Mouse (Mus musculus) CH12.LX (cell line): ENCODE measurements at regions not wholly inside any gene's neighbourhood (a gene's known extent, or its start where the extent isn't known, plus 50 kb on each side); places are given as distances from the start of the nearest gene placed in this dataset.

Experiments
- DNase-seq: peaks from one replicate; pipeline ENCODE4 v3.0.0-alpha.2; 2013; ENCODE audit errors: extremely low read depth
- H3K27ac ChIP-seq: 2 replicates; pipeline ENCODE4 v1.5.1; 2012; ENCODE audit warnings: low read depth, mild to moderate bottlenecking, control low read depth, moderate library complexity; ENCODE audit not compliant: insufficient read depth
- H3K27me3 ChIP-seq: replicated peaks from 2 replicates; pipeline ENCODE3; 2012; ENCODE audit warnings: inconsistent platforms
- H3K36me3 ChIP-seq, 2 experiments: replicated peaks in 1 of 2; 2 replicates each; pipeline versions ENCODE3 to v1.6.1; 2012; ENCODE audit warnings: inconsistent platforms in 1 of 2, low read length in 1 of 2, mild to moderate bottlenecking in 1 of 2, mixed read lengths in 1 of 2, moderate library complexity in 1 of 2; ENCODE audit not compliant: control insufficient read depth in 1 of 2, insufficient read depth in 1 of 2
- H3K4me1 ChIP-seq, 2 experiments: 2 replicates each; pipeline ENCODE4 v1.6.1; 2012; ENCODE audit warnings: inconsistent platforms in 1 of 2, moderate library complexity in 1 of 2; ENCODE audit not compliant: insufficient read depth in 2 of 2, control insufficient read depth in 1 of 2
- H3K4me2 ChIP-seq: 2 replicates; pipeline ENCODE4 v1.6.1; 2012; ENCODE audit warnings: low read depth, mild to moderate bottlenecking, control low read depth; ENCODE audit not compliant: poor library complexity, insufficient read depth, severe bottlenecking
- H3K4me3 ChIP-seq, 3 experiments: fragments of 150-350 bp in 1 of 3; sonication (generic) in 1 of 3; replicated peaks in 1 of 3; 2 replicates each; pipeline versions ENCODE3 to v1.5.1; 2011 to 2012; ENCODE audit warnings: low read depth in 2 of 3, low read length in 2 of 3, mild to moderate bottlenecking in 2 of 3, moderate library complexity in 2 of 3, control low read depth in 1 of 3, improper control_type of control experiment in 1 of 3, inconsistent platforms in 1 of 3, mixed read lengths in 1 of 3; ENCODE audit not compliant: poor library complexity in 1 of 3
- H3K79me2 ChIP-seq: replicated peaks from 2 replicates; pipeline ENCODE4 v1.6.1; 2012; ENCODE audit warnings: mild to moderate bottlenecking, moderate library complexity; ENCODE audit not compliant: control insufficient read depth, poor library complexity, insufficient read depth, severe bottlenecking; ENCODE audit errors: extremely low read depth
- H3K9ac ChIP-seq: 2 replicates; pipeline ENCODE4 v1.6.1; 2012; ENCODE audit warnings: low read depth, mild to moderate bottlenecking, control low read depth, moderate library complexity; ENCODE audit not compliant: insufficient read depth
- H3K9me3 ChIP-seq: replicated peaks from 2 replicates; pipeline ENCODE3; 2012; ENCODE audit warnings: low read length, inconsistent platforms, mixed read lengths
- CTCF ChIP-seq, 2 experiments: IDR thresholded peaks in 1 of 2; conservative IDR thresholded peaks in 1 of 2; 2 replicates each; pipeline ENCODE4 v1.5.1; 2011 to 2012; ENCODE audit warnings: low read depth in 2 of 2, low read length in 2 of 2, improper control_type of control experiment in 1 of 2, inconsistent platforms in 1 of 2, mild to moderate bottlenecking in 1 of 2, moderate library complexity in 1 of 2
- ELF1 ChIP-seq: IDR thresholded peaks from 2 replicates; pipeline ENCODE4 v1.6.1; 2014; ENCODE audit warnings: low read depth, mild to moderate bottlenecking, inconsistent platforms, low read length, improper control_type of control experiment
- ETS1 ChIP-seq: conservative IDR thresholded peaks from 2 replicates; pipeline ENCODE4 v1.6.1; 2012; ENCODE audit warnings: low read depth, mild to moderate bottlenecking, inconsistent platforms, low read length, improper control_type of control experiment, moderate library complexity
- GABPA ChIP-seq: IDR thresholded peaks from 2 replicates; pipeline ENCODE4 v1.6.1; 2012; ENCODE audit warnings: low read depth, low read length, improper control_type of control experiment, inconsistent platforms; ENCODE audit not compliant: insufficient replicate concordance
- HCFC1 ChIP-seq: IDR thresholded peaks from 2 replicates; pipeline ENCODE4 v1.6.1; 2012; ENCODE audit warnings: low read depth, mild to moderate bottlenecking, inconsistent platforms, low read length, improper control_type of control experiment
- IRF4 ChIP-seq: IDR thresholded peaks from 2 replicates; pipeline ENCODE4 v1.6.1; 2014; ENCODE audit warnings: low read depth, mild to moderate bottlenecking, inconsistent platforms, low read length, improper control_type of control experiment
- JUN ChIP-seq: IDR thresholded peaks from 2 replicates; pipeline ENCODE4 v1.6.1; 2011; ENCODE audit warnings: low read depth, mild to moderate bottlenecking, low read length, improper control_type of control experiment, moderate library complexity; ENCODE audit not compliant: insufficient read depth
- MAFK ChIP-seq: IDR thresholded peaks from 2 replicates; pipeline ENCODE4 v1.6.1; 2011; ENCODE audit warnings: low read length, improper control_type of control experiment; ENCODE audit not compliant: insufficient replicate concordance
- MAZ ChIP-seq: IDR thresholded peaks from 2 replicates; pipeline ENCODE4 v1.6.1; 2012; ENCODE audit warnings: low read depth, mild to moderate bottlenecking, inconsistent platforms, low read length, improper control_type of control experiment, moderate library complexity
- MEF2A ChIP-seq: IDR thresholded peaks from 2 replicates; pipeline ENCODE4 v1.6.1; 2014; ENCODE audit warnings: low read depth, mild to moderate bottlenecking, inconsistent platforms, low read length, improper control_type of control experiment, borderline replicate concordance
- MXI1 ChIP-seq: IDR thresholded peaks from 2 replicates; pipeline ENCODE4 v1.6.1; 2011; ENCODE audit warnings: mild to moderate bottlenecking, low read depth, low read length, improper control_type of control experiment
- MYC ChIP-seq: IDR thresholded peaks from 2 replicates; pipeline ENCODE4 v1.6.1; 2011; ENCODE audit warnings: low read depth, mild to moderate bottlenecking, improper control_type of control experiment, low read length
- NRF1 ChIP-seq: IDR thresholded peaks from 2 replicates; pipeline ENCODE4 v1.6.1; 2014; ENCODE audit warnings: low read depth, mild to moderate bottlenecking, inconsistent platforms, low read length, improper control_type of control experiment, moderate library complexity
- PAX5 ChIP-seq: IDR thresholded peaks from 2 replicates; pipeline ENCODE4 v1.6.1; 2012; ENCODE audit warnings: low read length, inconsistent platforms, mixed read lengths
- POLR2AphosphoS2 ChIP-seq: IDR thresholded peaks from 2 replicates; pipeline ENCODE4 v1.6.1; 2011; ENCODE audit warnings: low read depth, low read length, improper control_type of control experiment
- RAD21 ChIP-seq: IDR thresholded peaks from 2 replicates; pipeline ENCODE4 v1.6.1; 2011; ENCODE audit warnings: low read depth, mild to moderate bottlenecking, low read length, improper control_type of control experiment, moderate library complexity
- RCOR1 ChIP-seq: conservative IDR thresholded peaks from 2 replicates; pipeline ENCODE4 v1.6.1; 2012; ENCODE audit warnings: low read depth, mild to moderate bottlenecking, inconsistent platforms, low read length, improper control_type of control experiment
- TBP ChIP-seq: conservative IDR thresholded peaks from 2 replicates; pipeline ENCODE4 v1.6.1; 2011; ENCODE audit warnings: low read depth, low read length, improper control_type of control experiment
- TCF12 ChIP-seq: IDR thresholded peaks from 2 replicates; pipeline ENCODE4 v1.6.1; 2014; ENCODE audit warnings: low read depth, mild to moderate bottlenecking, inconsistent platforms, low read length, improper control_type of control experiment
- USF1 ChIP-seq: IDR thresholded peaks from 2 replicates; pipeline ENCODE4 v1.6.1; 2014; ENCODE audit warnings: low read depth, mild to moderate bottlenecking, inconsistent platforms, low read length, improper control_type of control experiment
- USF2 ChIP-seq: conservative IDR thresholded peaks from 2 replicates; pipeline ENCODE4 v1.6.1; 2011; ENCODE audit warnings: low read depth, low read length, improper control_type of control experiment
- ZKSCAN1 ChIP-seq: IDR thresholded peaks from 2 replicates; pipeline ENCODE4 v1.6.1; 2012; ENCODE audit warnings: low read depth, inconsistent platforms, low read length, improper control_type of control experiment, borderline replicate concordance
- ZMIZ1 ChIP-seq: IDR thresholded peaks from 2 replicates; pipeline ENCODE4 v1.6.1; 2012; ENCODE audit warnings: low read depth, mild to moderate bottlenecking, inconsistent platforms, low read length, improper control_type of control experiment
- ZNF384 ChIP-seq: IDR thresholded peaks from 2 replicates; pipeline ENCODE4 v1.6.1; 2012; ENCODE audit warnings: low read depth, low read length, improper control_type of control experiment, inconsistent platforms
- dilution Hi-C: fragments of 300-500 bp; cut with MboI; formaldehyde crosslinking; loops from 2 replicates; pipeline ENCODE4 v1.14.3; 2020; ENCODE audit warnings: low sequenced_read_pairs; ENCODE audit not compliant: extremely low pct_unique_long_range_greater_than_20kb, extremely low pct_ligation_motif_present
- in situ Hi-C: fragments of 300-500 bp; cut with MboI; formaldehyde crosslinking; loops from 3 replicates; pipeline ENCODE4 v1.14.3; 2019; ENCODE audit warnings: low sequenced_read_pairs, low pct_ligation_motif_present, low pct_unique_long_range_greater_than_20kb, mixed read lengths

DNA sequence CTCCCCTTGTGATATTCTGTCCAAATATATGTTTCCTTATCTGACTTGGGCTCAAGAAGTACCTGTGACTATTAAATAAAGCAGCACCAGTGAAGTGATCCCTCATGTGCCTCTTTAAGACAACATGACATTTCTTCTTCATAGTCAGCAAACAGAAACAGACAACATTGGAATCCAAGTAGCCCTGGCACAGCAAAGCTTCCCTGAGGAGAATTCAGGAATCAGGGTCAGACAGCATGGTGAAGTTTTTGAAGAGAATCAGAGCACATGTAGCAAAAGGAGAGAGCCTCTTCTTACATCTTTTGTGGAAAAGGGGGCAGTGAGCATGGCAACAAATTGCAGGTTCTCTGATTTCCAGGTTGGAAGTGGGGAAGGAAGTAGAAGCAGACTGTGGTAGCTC lies 136.3 kb upstream of the Brinp3 start:
- Histone ChIP-seq H3K79me2 (no peaks in the 10 kb centered on the region), H3K27ac (no peak overlapping the region), H3K4me3 (no peak overlapping the region), H3K9ac (no peak overlapping the region), H3K4me2 (no peak overlapping the region), H3K4me1 (no peaks in the 10 kb centered on the region), H3K9me3 (peaks cover 21% of the 10 kb centered on the region), H3K36me3 (no peaks in the 10 kb centered on the region), H3K27me3 (no peaks in the 10 kb centered on the region)
- in situ Hi-C loops (no loop called here), dilution Hi-C loops (no loop called here)
- no peak for DNase-seq
- no peak for TF ChIP-seq ZKSCAN1
- TF ChIP-seq MYC, result no peak
- TF ChIP-seq IRF4, result no peak
- TF ChIP-seq GABPA, result no peak
- no peak for TF ChIP-seq MAZ
- no peak for TF ChIP-seq CTCF (conservative IDR thresholded peaks at IDR 0.05 in 1 of 2, IDR thresholded peaks at IDR 0.05 in 1 of 2; ENCODE audit: low read depth in 2 of 2, low read length in 2 of 2)
- TF ChIP-seq TBP, result no peak
- TF ChIP-seq ETS1, result no peak
- TF ChIP-seq MXI1, result no peak
- no peak for TF ChIP-seq USF1
- TF ChIP-seq ELF1, result no peak
- no peak for TF ChIP-seq ZNF384
- no peak for TF ChIP-seq JUN

GRCm38 (mm10) chr1:146359632-146360031 lies 134.9 kb upstream of the Brinp3 start:
- Histone ChIP-seq H3K79me2 (no peaks in the 10 kb centered on the region), H3K9ac (no peak overlapping the region), H3K27ac (no peak overlapping the region), H3K36me3 (no peaks in the 10 kb centered on the region), H3K27me3 (no peaks in the 10 kb centered on the region), H3K4me3 (no peak overlapping the region), H3K4me2 (no peak overlapping the region), H3K9me3 (peaks cover 18% of the 10 kb centered on the region), H3K4me1 (no peaks in the 10 kb centered on the region)
- in situ Hi-C loops, result no loop called here
- TF ChIP-seq GABPA (no peak), RCOR1 (no peak), TCF12 (no peak), MAFK (no peak), ZMIZ1 (no peak), HCFC1 (no peak), NRF1 (no peak), PAX5 (no peak), RAD21 (no peak), POLR2AphosphoS2 (no peak), CTCF (conservative IDR thresholded peaks at IDR 0.05 in 1 of 2, IDR thresholded peaks at IDR 0.05 in 1 of 2; ENCODE audit: low read depth in 2 of 2, low read length in 2 of 2) (no peak), MYC (no peak), USF2 (no peak), IRF4 (no peak), MEF2A (no peak), ZNF384 (no peak)
- no peak for DNase-seq
- dilution Hi-C loops, result no loop called here
